Mouse (Mus musculus) lung, postnatal 0 days (tissue): ENCODE measurements around the gene Spred2.

Experiments used
- CTCF ChIP-seq: IDR thresholded peaks from 2 replicates; pipeline ENCODE4 v1.5.1; 2016; ENCODE audit warnings: antibody characterized with exemption, mild to moderate bottlenecking
- EP300 ChIP-seq: IDR thresholded peaks from 2 replicates; pipeline ENCODE4 v1.6.1; 2016; ENCODE audit warnings: antibody characterized with exemption, mild to moderate bottlenecking, control low read depth

DNA sequence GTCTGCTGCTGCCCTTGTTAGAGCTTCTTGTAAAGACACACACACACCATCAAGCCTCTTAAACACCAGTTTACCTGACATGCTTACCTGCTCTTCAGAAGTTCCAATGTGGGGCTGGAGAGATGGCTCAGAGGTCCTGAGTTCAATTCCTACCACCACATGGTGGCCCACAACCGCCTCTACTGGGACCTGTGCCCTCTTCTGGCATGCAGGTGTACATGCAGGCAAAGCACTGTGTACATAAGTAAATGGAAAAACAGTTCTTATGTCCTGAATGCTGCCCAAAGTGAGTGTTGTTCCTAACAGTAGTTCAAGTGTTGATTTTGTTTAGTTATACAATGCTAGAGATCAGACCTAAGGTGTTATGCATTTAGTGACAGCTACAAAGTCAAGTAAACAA, 132.0 kb downstream of the Spred2 start:
- TF ChIP-seq CTCF (no peak), EP300 (no peak)
